Mouse (Mus musculus) intestine, embryonic 14.5 days (tissue): ENCODE measurements around the gene 8030411F24Rik. TPM values are rescaled to one million over a fixed set of nuclear protein-coding genes. Genes with fewer than 3 reads are reported as not detected.

Source experiments
- ATAC-seq: fragments of 200-750 bp; cut with Nextera tagmentation; replicated peaks from 2 replicates; pipeline ENCODE4 v1.8.0; 2017; ENCODE audit warnings: low read depth, moderate number of reproducible peaks, moderate TSS enrichment, moderate library complexity; ENCODE audit not compliant: low FRiP score, low TSS enrichment
- DNase-seq: peaks from one replicate; pipeline ENCODE4 v3.0.0-alpha.2; 2018; ENCODE audit warnings: low spot score
- H3K27ac ChIP-seq: fragments of 300-500 bp; sonication (generic); 2 replicates; pipeline ENCODE4 v1.5.1; 2014; ENCODE audit warnings: low read depth, mild to moderate bottlenecking, control low read depth
- H3K27me3 ChIP-seq: fragments of 300-500 bp; sonication (generic); replicated peaks from 2 replicates; pipeline ENCODE4 v1.6.1; 2014; ENCODE audit warnings: low read length, control low read depth; ENCODE audit not compliant: control insufficient read depth, insufficient read depth
- H3K36me3 ChIP-seq: fragments of 300-500 bp; sonication (generic); 2 replicates; pipeline ENCODE4 v1.6.1; 2014; ENCODE audit warnings: low read length, control low read depth; ENCODE audit not compliant: control insufficient read depth, insufficient read depth
- H3K4me1 ChIP-seq: fragments of 300-500 bp; sonication (generic); replicated peaks from 2 replicates; pipeline ENCODE4 v1.6.1; 2014; ENCODE audit warnings: low read length, control low read depth, mixed read lengths; ENCODE audit not compliant: control insufficient read depth, insufficient read depth
- H3K4me2 ChIP-seq: fragments of 300-500 bp; sonication (generic); 2 replicates; pipeline ENCODE4 v1.6.1; 2014; ENCODE audit warnings: low read length
- H3K4me3 ChIP-seq: fragments of 300-500 bp; sonication (generic); 2 replicates; pipeline ENCODE4 v1.5.1; 2014; ENCODE audit warnings: low read depth, low read length, control low read depth, mixed read lengths
- H3K9ac ChIP-seq: fragments of 300-500 bp; sonication (generic); 2 replicates; pipeline ENCODE4 v1.6.1; 2014; ENCODE audit warnings: mild to moderate bottlenecking, low read length
- H3K9me3 ChIP-seq: fragments of 300-500 bp; sonication (generic); 2 replicates; pipeline ENCODE4 v1.6.1; 2016; ENCODE audit warnings: low read length, control low read depth; ENCODE audit not compliant: control insufficient read depth
- WGBS: fragments of 180-500 bp; shearing (Covaris S2); extraction: QIAGEN DNeasy Blood & Tissue Kit; methylation state at CpG from one replicate; pipeline ENCODE4 v1.1.7; 2014; 5-methylcytosine and 5-hydroxymethylcytosine counted together
- polyA plus RNA-seq: library from polyadenylated mRNA; unstranded; fragments of >200 nt; fragmentation: Nextera tagmentation; extraction: Ambion mirVana; gene quantifications from 2 replicates; pipeline ENCODE4 v1.2.1, GENCODE M21; 2014

The 8030411F24Rik gene
- polyA plus RNA-seq: not detected in 2 replicates

- Histone ChIP-seq H3K4me1 (no peaks in the 10 kb centered on the region), H3K9ac (no peak within 1 kb of the TSS), H3K27me3 (no peaks in the 10 kb centered on the region), H3K4me2 (no peak within 1 kb of the TSS), H3K27ac (no peak within 1 kb of the TSS), H3K9me3 (no peaks in the 10 kb centered on the region), H3K36me3 (no peaks in the 10 kb centered on the region), H3K4me3 (no peak within 1 kb of the TSS)
- no peak for ATAC-seq
- WGBS: 30% methylated on average over 1 of the region's 1 CpGs
- no peak for DNase-seq
Observed at GRCm38 (mm10) chr2:148781709-148782108, at the start of gene 8030411F24Rik. Gene 8030411F24Rik, plus strand, starts transcription at chr2:148782009.

- DNase-seq: peak; percentile 89
- H3K27ac ChIP-seq: no peak within 1 kb of the TSS
- WGBS: 4% methylated on average over 18 of the region's 18 CpGs
Observed at GRCm38 (mm10) chr2:148732327-148733000, 49.3 kb upstream of the 8030411F24Rik start, which contains the start of gene Napb. Gene Napb, minus strand, starts transcription at chr2:148732467.

GRCm38 (mm10) chr2:148743001-148743400 lies 38.8 kb upstream of the 8030411F24Rik start:
- H3K27me3 ChIP-seq: no peaks in the 10 kb centered on the region

More at GRCm38 (mm10) chr2:148732327-148733000, 49.3 kb upstream of the 8030411F24Rik start, which contains the start of gene Napb:
- ATAC-seq: peak; percentile 100
- Histone ChIP-seq H3K4me2 (peak within 1 kb of the TSS; percentile 80), H3K4me3 (peak within 1 kb of the TSS; percentile 63), H3K9ac (peak within 1 kb of the TSS; percentile 69), H3K9me3 (peaks cover 3% of the 10 kb centered on the region; the same call in 1 of the 2 replicates), H3K4me1 (peaks cover 3% of the 10 kb centered on the region; the same call in 1 of the 2 replicates), H3K27me3 (no peaks in the 10 kb centered on the region), H3K36me3 (no peaks in the 10 kb centered on the region)

GRCm38 (mm10) chr2:148743846-148744407 lies 37.9 kb upstream of the 8030411F24Rik start:
- DNase-seq (no peak), ATAC-seq (no peak)
- Histone ChIP-seq H3K9me3 (no peaks in the 10 kb centered on the region), H3K4me2 (no peak overlapping the region), H3K9ac (no peak overlapping the region), H3K36me3 (no peaks in the 10 kb centered on the region), H3K4me1 (no peaks in the 10 kb centered on the region), H3K4me3 (no peak overlapping the region), H3K27ac (no peak overlapping the region), H3K27me3 (no peaks in the 10 kb centered on the region)
- WGBS: 82% methylated on average over 3 of the region's 3 CpGs

More at GRCm38 (mm10) chr2:148743001-148743400, 38.8 kb upstream of the 8030411F24Rik start:
- Histone ChIP-seq H3K4me3 (no peak overlapping the region), H3K4me2 (no peak overlapping the region), H3K27ac (no peak overlapping the region), H3K9ac (no peak overlapping the region), H3K9me3 (no peaks in the 10 kb centered on the region), H3K36me3 (no peaks in the 10 kb centered on the region), H3K4me1 (no peaks in the 10 kb centered on the region)
- DNase-seq (no peak), ATAC-seq (no peak)
- 71% methylated on average over 3 of the region's 3 CpGs for WGBS

- 68% methylated on average over 1 of the region's 1 CpGs for WGBS
- no peaks in the 10 kb centered on the region for H3K27me3 ChIP-seq
- DNase-seq (no peak), ATAC-seq (no peak)
- H3K9me3 ChIP-seq: no peaks in the 10 kb centered on the region
- H3K27ac ChIP-seq: no peak within 1 kb of the TSS
- no peaks in the 10 kb centered on the region for H3K36me3 ChIP-seq
- H3K4me1 ChIP-seq: no peaks in the 10 kb centered on the region
- no peak within 1 kb of the TSS for H3K9ac ChIP-seq
- H3K4me2 ChIP-seq: no peak within 1 kb of the TSS
- H3K4me3 ChIP-seq: no peak within 1 kb of the TSS
Observed at GRCm38 (mm10) chr2:148750058-148750457, 31.8 kb upstream of the 8030411F24Rik start, which contains the start of gene Cstl1. Gene Cstl1, plus strand, starts transcription at chr2:148750358.

- Histone ChIP-seq H3K36me3 (no peaks in the 10 kb centered on the region), H3K27ac (no peak overlapping the region), H3K4me1 (no peaks in the 10 kb centered on the region), H3K4me2 (peak overlapping the region; percentile 49), H3K9ac (no peak overlapping the region), H3K4me3 (0 out of 2 replicates have a peak overlapping the region, but pooled peaks have one; percentile 7), H3K27me3 (no peaks in the 10 kb centered on the region), H3K9me3 (no peaks in the 10 kb centered on the region)
- DNase-seq (peak; percentile 82), ATAC-seq (peak; percentile 78)
- WGBS: 17% methylated on average over 15 of the region's 15 CpGs
Observed at GRCm38 (mm10) chr2:148751893-148752813, 29.7 kb upstream of the 8030411F24Rik start.

GRCm38 (mm10) chr2:148754310-148754846 lies 27.4 kb upstream of the 8030411F24Rik start:
- H3K4me3 ChIP-seq: no peak overlapping the region
- no peaks in the 10 kb centered on the region for H3K36me3 ChIP-seq
- ATAC-seq (no peak), DNase-seq (no peak)
- H3K27me3 ChIP-seq: no peaks in the 10 kb centered on the region
- no peak overlapping the region for H3K9ac ChIP-seq
- no peak overlapping the region for H3K27ac ChIP-seq
- no peaks in the 10 kb centered on the region for H3K4me1 ChIP-seq
- H3K9me3 ChIP-seq: no peaks in the 10 kb centered on the region
- 52% methylated on average over 1 of the region's 1 CpGs for WGBS
- H3K4me2 ChIP-seq: no peak overlapping the region
